Mouse (Mus musculus) hematopoietic stem cell, adult 5-6 weeks (primary cell): ENCODE results near the gene Srp68. TPM values are rescaled to one million over a fixed set of nuclear protein-coding genes. Genes with fewer than 3 reads are reported as not detected.

ENCODE experiments used
- ATAC-seq, 2 experiments: fragments of 125-278 bp in 1 of 2; replicated peaks in 1 of 2; 2 replicates each; pipeline ENCODE4 v1.8.0; 2016 to 2017; ENCODE audit warnings: inconsistent platforms in 2 of 2, mild to moderate bottlenecking in 2 of 2, moderate number of reproducible peaks in 2 of 2, low read depth in 1 of 2, moderate TSS enrichment in 1 of 2; ENCODE audit not compliant: low FRiP score in 2 of 2, poor library complexity in 2 of 2, severe bottlenecking in 2 of 2, insufficient read depth in 1 of 2, low TSS enrichment in 1 of 2
- total RNA-seq: library from RNA; stranded (forward); fragments of 172-1452, 232-1000 nt; gene quantifications from 2 replicates; pipeline ENCODE4 v1.2.3, GENCODE M21; 2017

Gene Srp68
- 36.5 and 43.6 TPM in 2 replicates for total RNA-seq

GRCm38 (mm10) chr11:116274045-116274666, at the start of gene Srp68:
TSS of gene Srp68 (minus strand) at chr11:116274217.
- ATAC-seq, result peak; percentile 99

- peak; percentile 79 to 88 for ATAC-seq
Observed at GRCm38 (mm10) chr11:116318719-116319659, 45.0 kb upstream of the Srp68 start.

GRCm38 (mm10) chr11:116312359-116312758, 38.3 kb upstream of the Srp68 start:
- ATAC-seq, result no peak

- ATAC-seq, result no peak
Observed at GRCm38 (mm10) chr11:116311169-116311568, 37.2 kb upstream of the Srp68 start.

- ATAC-seq, result no peak
Observed at GRCm38 (mm10) chr11:116309601-116310000, 35.6 kb upstream of the Srp68 start.

- ATAC-seq, result no peak
Observed at GRCm38 (mm10) chr11:116307762-116308531, 33.9 kb upstream of the Srp68 start.

- ATAC-seq, result no peak
Observed at GRCm38 (mm10) chr11:116307019-116307725, 33.2 kb upstream of the Srp68 start, which contains the start of gene Exoc7. TSS of gene Exoc7 (minus strand) at chr11:116307233.

GRCm38 (mm10) chr11:116306126-116306982, 32.3 kb upstream of the Srp68 start:
- ATAC-seq, result peak; percentile 96 to 98

- ATAC-seq, result no peak
Observed at GRCm38 (mm10) chr11:116305423-116305822, 31.4 kb upstream of the Srp68 start.

- no peak for ATAC-seq
Observed at GRCm38 (mm10) chr11:116298621-116299020, 24.6 kb upstream of the Srp68 start.

- no peak for ATAC-seq
Observed at GRCm38 (mm10) chr11:116298221-116298620, 24.2 kb upstream of the Srp68 start.

GRCm38 (mm10) chr11:116297017-116297416, 23.0 kb upstream of the Srp68 start:
- ATAC-seq, result no peak

- no peak for ATAC-seq
Observed at GRCm38 (mm10) chr11:116296191-116296734, 22.2 kb upstream of the Srp68 start.

- ATAC-seq, result peak; percentile 27 to 46; a peak in 1 of 4 replicates
Observed at GRCm38 (mm10) chr11:116294319-116294718, 20.3 kb upstream of the Srp68 start.

- ATAC-seq, result no peak
Observed at GRCm38 (mm10) chr11:116293538-116294137, 19.6 kb upstream of the Srp68 start.

GRCm38 (mm10) chr11:116292401-116292800, 18.4 kb upstream of the Srp68 start:
- ATAC-seq, result no peak
